Mouse (Mus musculus) layer of hippocampus, adult 8-10 months (tissue): ENCODE measurements around the gene Actc1. TPM values are rescaled to one million over a fixed set of nuclear protein-coding genes. Genes with fewer than 3 reads are reported as not detected.

Experiments
- DNase-seq, 2 experiments: peaks; one replicate each; pipeline ENCODE4 v3.0.0; 2022; ENCODE audit warnings: low spot score in 2 of 2
- total RNA-seq, 4 experiments: library from RNA; stranded (reverse); gene quantifications; 2 replicates each; pipeline ENCODE4 v1.2.4; 2022

Gene Actc1
- 1 to 10 TPM in 1 of 4 experiments, not detected in 3; 1.6 TPM for total RNA-seq

- no peak for DNase-seq
Measured at GRCm38 (mm10) chr2:114052696-114053598, at the start of gene Actc1. Gene Actc1, minus strand, starts transcription at chr2:114053548.

GRCm38 (mm10) chr2:114102471-114102870, 49.1 kb upstream of the Actc1 start:
- DNase-seq: no peak

- DNase-seq: no peak
Measured at GRCm38 (mm10) chr2:114100834-114101233, 47.5 kb upstream of the Actc1 start.

GRCm38 (mm10) chr2:114099816-114100215, 46.5 kb upstream of the Actc1 start:
- no peak for DNase-seq

GRCm38 (mm10) chr2:114099109-114099508, 45.8 kb upstream of the Actc1 start:
- DNase-seq: no peak

GRCm38 (mm10) chr2:114097627-114098026, 44.3 kb upstream of the Actc1 start:
- DNase-seq: no peak

- no peak for DNase-seq
Measured at GRCm38 (mm10) chr2:114096570-114096969, 43.2 kb upstream of the Actc1 start.

- no peak for DNase-seq
Measured at GRCm38 (mm10) chr2:114095348-114095747, 42.0 kb upstream of the Actc1 start.

- DNase-seq: no peak
Measured at GRCm38 (mm10) chr2:114094696-114095095, 41.3 kb upstream of the Actc1 start.

- no peak for DNase-seq
Measured at GRCm38 (mm10) chr2:114093577-114093976, 40.2 kb upstream of the Actc1 start.

- no peak for DNase-seq
Measured at GRCm38 (mm10) chr2:114089862-114090261, 36.5 kb upstream of the Actc1 start.

- peak; percentile 9 for DNase-seq
Measured at GRCm38 (mm10) chr2:114087271-114087670, 33.9 kb upstream of the Actc1 start.

GRCm38 (mm10) chr2:114071876-114072275, 18.5 kb upstream of the Actc1 start:
- no peak for DNase-seq

- no peak for DNase-seq
Measured at GRCm38 (mm10) chr2:114066226-114066625, 12.9 kb upstream of the Actc1 start.

- DNase-seq: no peak
Measured at GRCm38 (mm10) chr2:114064004-114064403, 10.7 kb upstream of the Actc1 start.

GRCm38 (mm10) chr2:114060071-114060591, 6.8 kb upstream of the Actc1 start:
- no peak for DNase-seq

GRCm38 (mm10) chr2:114059608-114060007, 6.3 kb upstream of the Actc1 start:
- no peak for DNase-seq

- DNase-seq: no peak
Measured at GRCm38 (mm10) chr2:114058226-114058796, 5.0 kb upstream of the Actc1 start.

GRCm38 (mm10) chr2:114057303-114057853, 4.0 kb upstream of the Actc1 start:
- no peak for DNase-seq

- no peak for DNase-seq
Measured at GRCm38 (mm10) chr2:114054129-114054528, 781 bp upstream of the Actc1 start.

- no peak for DNase-seq
Measured at GRCm38 (mm10) chr2:114051871-114052241, 1.5 kb downstream of the Actc1 start.
